Mouse (Mus musculus): ENCODE measurements around the gene Dennd4b.

DNA sequence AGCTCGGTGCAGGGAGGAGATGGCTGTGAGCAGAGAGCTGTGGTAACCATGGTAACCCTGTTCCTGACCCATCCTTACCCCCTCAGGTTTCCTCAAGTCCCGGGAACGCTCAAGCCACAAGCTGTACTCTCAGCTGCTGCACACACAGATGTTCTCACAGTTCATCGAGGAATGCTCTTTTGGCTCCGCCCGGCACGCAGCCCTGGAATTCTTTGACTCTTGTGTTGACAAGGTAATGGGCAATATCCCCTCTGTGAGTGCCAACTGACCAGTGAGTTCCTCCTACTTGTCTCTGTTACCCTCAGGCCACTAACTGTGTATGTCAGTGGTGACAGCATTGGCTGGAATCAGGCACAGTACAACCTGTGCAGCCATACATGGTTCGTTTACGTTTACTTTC is 7.2 kb downstream of the Dennd4b start:
- TF ChIP-seq POLR2A (IDR thresholded peaks at IDR 0.05; ENCODE audit: control insufficient read depth, low read depth, low read length) (no peak), CTCF (IDR thresholded peaks at IDR 0.05; ENCODE audit: control insufficient read depth, insufficient read depth, insufficient replicate concordance, low read depth, low read length) (no peak)
